Mouse (Mus musculus): ENCODE measurements around the gene Ahrr. TPM values are rescaled to one million over a fixed set of nuclear protein-coding genes. Genes with fewer than 3 reads are reported as not detected.

Gene Ahrr
- polyA plus RNA-seq, 1 experiment = 1.0 TPM

DNA sequence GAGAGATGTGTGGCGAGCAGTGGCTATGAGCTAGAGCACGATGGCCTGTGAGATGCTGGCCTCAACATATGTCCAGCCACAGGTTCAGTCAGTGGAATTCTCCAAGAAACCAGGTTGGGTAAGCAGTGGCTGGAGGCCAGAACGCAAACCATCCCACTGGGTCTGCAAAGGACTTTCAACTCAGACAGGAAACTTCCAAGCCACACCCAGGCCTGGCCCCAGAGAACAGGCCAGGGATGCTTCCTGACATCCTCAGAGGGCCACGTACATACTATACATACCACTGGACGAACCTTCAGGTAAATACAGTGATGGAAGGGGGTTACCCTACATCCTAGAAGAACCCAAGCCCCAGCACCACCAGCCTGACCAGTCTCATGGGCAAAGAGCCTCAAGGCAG lies 2.5 kb downstream of the Ahrr start:
- no peaks in the 10 kb centered on the region for H3K4me1 ChIP-seq (ENCODE audit: control insufficient read depth, insufficient read depth, insufficient read length)
- H3K27me3 ChIP-seq (ENCODE audit: control insufficient read depth, insufficient read depth, low read length) = no peaks in the 10 kb centered on the region; the same call in 1 of the 2 replicates
- DNase-seq (ENCODE audit: low read depth in 1 of 2, low spot score in 2 of 2) = no peak
- 86% methylated on average over 5 of the region's 5 CpGs for WGBS
- no peak overlapping the region for H3K27ac ChIP-seq (ENCODE audit: insufficient read depth, low read length)
- H3K4me3 ChIP-seq (ENCODE audit: extremely low read depth, insufficient read depth, insufficient read length) = no peak overlapping the region
- TF ChIP-seq CTCF (IDR thresholded peaks at IDR 0.05; ENCODE audit: extremely low read depth, insufficient read depth, insufficient read length, insufficient replicate concordance) = no peak
- TF ChIP-seq POLR2A (IDR thresholded peaks at IDR 0.05; ENCODE audit: low read depth, low read length) = no peak
- no peaks in the 10 kb centered on the region for H3K36me3 ChIP-seq (ENCODE audit: control insufficient read depth, insufficient read depth, low read length)

DNA sequence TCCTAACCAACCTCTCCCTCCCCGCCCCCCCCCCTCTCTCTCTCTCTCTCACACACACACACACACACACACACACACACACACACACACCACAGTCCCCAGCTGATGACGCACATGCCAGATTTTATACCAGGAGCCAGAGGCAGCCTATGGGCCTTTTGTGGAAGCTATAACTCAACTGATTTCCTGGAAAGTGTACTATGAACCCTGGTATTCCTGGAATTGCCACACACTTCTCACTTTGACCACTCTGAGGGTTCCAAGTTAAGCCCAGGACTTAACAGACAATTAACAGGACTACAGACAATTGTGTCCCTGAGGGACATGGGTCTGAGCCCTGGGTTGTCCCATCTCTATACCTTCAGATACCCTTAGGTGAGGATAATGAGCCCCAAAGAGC lies 9.8 kb downstream of the Ahrr start:
- no peak for DNase-seq (ENCODE audit: low read depth in 1 of 2, low spot score in 2 of 2)
- Histone ChIP-seq H3K4me3 (ENCODE audit: extremely low read depth, insufficient read depth, insufficient read length) (no peak overlapping the region), H3K36me3 (ENCODE audit: control insufficient read depth, insufficient read depth, low read length) (no peaks in the 10 kb centered on the region), H3K27me3 (ENCODE audit: control insufficient read depth, insufficient read depth, low read length) (no peaks in the 10 kb centered on the region; the same call in 1 of the 2 replicates), H3K27ac (ENCODE audit: insufficient read depth, low read length) (no peak overlapping the region), H3K4me1 (ENCODE audit: control insufficient read depth, insufficient read depth, insufficient read length) (no peaks in the 10 kb centered on the region)
- WGBS = 67% methylated on average over 1 of the region's 2 CpGs
- TF ChIP-seq POLR2A (IDR thresholded peaks at IDR 0.05; ENCODE audit: low read depth, low read length) = no peak
- no peak for TF ChIP-seq CTCF (IDR thresholded peaks at IDR 0.05; ENCODE audit: extremely low read depth, insufficient read depth, insufficient read length, insufficient replicate concordance)

DNA sequence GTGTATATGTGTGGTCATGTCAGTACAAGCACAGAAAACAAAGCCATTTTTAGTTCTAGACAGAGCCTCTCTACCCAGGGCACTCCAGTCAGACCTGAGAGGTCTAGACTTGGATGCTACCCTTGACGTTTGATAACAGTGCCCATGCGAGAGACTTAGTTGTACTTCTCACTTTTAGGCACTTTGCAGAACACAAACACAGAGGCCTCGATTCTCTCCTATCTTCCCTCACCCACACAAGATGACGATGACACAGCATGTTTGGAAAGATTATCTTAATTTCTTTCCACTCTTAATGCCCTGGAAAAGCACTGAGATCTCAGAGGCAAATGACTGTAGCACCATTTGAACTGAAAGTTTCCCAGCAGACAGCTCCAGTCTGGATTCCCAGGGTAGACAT lies 16.4 kb downstream of the Ahrr start:
- no peaks in the 10 kb centered on the region for H3K36me3 ChIP-seq (ENCODE audit: control insufficient read depth, insufficient read depth, low read length)
- H3K27ac ChIP-seq (ENCODE audit: insufficient read depth, low read length) = no peak overlapping the region
- no peaks in the 10 kb centered on the region for H3K27me3 ChIP-seq (ENCODE audit: control insufficient read depth, insufficient read depth, low read length)
- no peak for TF ChIP-seq CTCF (IDR thresholded peaks at IDR 0.05; ENCODE audit: extremely low read depth, insufficient read depth, insufficient read length, insufficient replicate concordance)
- no peak for TF ChIP-seq POLR2A (IDR thresholded peaks at IDR 0.05; ENCODE audit: low read depth, low read length)
- no peak overlapping the region for H3K4me3 ChIP-seq (ENCODE audit: extremely low read depth, insufficient read depth, insufficient read length)
- no peaks in the 10 kb centered on the region for H3K4me1 ChIP-seq (ENCODE audit: control insufficient read depth, insufficient read depth, insufficient read length)
- no peak for DNase-seq (ENCODE audit: low read depth in 1 of 2, low spot score in 2 of 2)
- 56% methylated on average over 4 of the region's 4 CpGs for WGBS

DNA sequence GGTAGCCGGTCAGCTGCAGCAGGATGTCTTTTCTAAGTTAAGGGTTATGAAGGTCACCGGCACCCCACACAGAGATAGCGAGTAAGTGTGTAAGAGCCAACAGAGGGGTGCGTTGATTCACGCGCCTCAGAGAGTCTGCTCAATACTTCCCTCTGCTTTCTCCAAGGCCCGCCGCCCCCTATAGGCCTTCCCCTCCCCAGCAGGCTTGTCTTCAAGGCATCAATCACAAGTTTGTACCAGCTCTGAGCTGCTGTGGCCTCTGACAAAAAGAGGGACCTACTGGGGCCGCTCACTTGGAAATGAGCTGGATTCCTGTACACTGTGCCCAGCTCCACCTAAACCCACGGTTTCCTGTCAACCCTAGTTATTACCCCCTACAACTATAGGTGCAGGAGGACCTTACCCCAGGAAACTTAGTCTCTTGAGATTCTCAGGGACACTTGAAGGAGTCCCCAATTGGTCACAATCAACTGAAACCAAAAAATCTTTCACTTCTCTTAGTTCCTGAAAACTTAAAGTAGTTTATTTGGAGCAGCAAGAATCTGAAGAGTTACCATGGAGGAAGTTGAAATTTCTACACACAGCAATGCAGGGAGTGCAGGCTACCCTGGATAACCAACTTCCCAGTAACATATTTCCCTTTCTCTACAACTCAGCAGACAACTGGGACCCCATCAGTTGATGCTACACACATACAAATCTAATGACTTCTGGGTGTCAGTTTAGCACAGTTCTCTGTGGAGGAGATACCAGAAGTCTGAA lies 31.7 kb downstream of the Ahrr start:
- DNase-seq (ENCODE audit: low read depth in 1 of 2, low spot score in 2 of 2) = peak; percentile 5 to 42
- Histone ChIP-seq H3K27ac (ENCODE audit: insufficient read depth, low read length) (peak overlapping the region; percentile 7), H3K4me1 (ENCODE audit: control insufficient read depth, insufficient read depth, insufficient read length) (peaks cover 5% of the 10 kb centered on the region; the same call in 1 of the 2 replicates), H3K4me3 (ENCODE audit: extremely low read depth, insufficient read depth, insufficient read length) (peak overlapping the region; percentile 39; the same call in 1 of the 2 replicates), H3K36me3 (ENCODE audit: control insufficient read depth, insufficient read depth, low read length) (no peaks in the 10 kb centered on the region), H3K27me3 (ENCODE audit: control insufficient read depth, insufficient read depth, low read length) (no peaks in the 10 kb centered on the region)
- WGBS = 2% methylated on average over 10 of the region's 10 CpGs
- TF ChIP-seq CTCF (IDR thresholded peaks at IDR 0.05; ENCODE audit: extremely low read depth, insufficient read depth, insufficient read length, insufficient replicate concordance) (no peak), POLR2A (IDR thresholded peaks at IDR 0.05; ENCODE audit: low read depth, low read length) (no peak)

DNA sequence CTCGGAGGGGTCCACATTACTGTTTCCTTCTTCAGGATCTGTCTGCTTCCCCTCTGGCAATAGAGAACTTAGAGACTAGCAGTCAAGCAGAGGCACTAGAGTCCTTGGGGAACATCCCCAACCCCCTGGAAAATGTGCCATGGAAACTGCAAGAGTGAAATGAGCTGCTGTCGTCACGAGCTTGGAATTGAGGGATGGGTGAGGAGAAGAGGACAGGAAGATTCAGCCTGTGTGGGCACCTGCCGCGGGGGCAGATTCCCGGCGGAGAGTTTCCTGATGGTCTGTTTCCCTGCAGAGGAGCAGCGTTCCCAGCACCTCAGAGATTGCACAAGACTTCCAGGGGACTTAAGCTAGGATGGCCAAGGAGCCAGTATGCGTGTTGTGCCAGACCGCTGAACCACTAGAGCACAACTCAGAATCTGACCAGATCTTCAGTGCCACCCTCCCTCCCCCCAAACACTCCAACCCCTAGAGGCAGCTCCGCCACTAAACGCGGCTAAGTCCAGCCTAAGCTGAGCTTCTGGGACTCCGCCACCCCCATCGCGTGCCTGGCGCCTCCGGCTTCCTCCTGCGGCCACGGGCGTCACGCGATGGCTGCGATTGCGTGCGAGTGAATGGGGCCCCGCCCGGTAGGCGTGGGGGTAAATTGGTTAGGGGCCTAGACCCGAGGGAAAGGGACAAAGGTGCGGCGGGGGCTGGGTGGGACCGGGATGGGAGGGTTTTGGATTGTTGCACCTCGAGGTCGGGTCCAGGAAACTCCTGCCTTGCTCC lies 32.5 kb downstream of the Ahrr start:
- Histone ChIP-seq H3K27ac (ENCODE audit: insufficient read depth, low read length) (peak overlapping the region; percentile 9), H3K4me3 (ENCODE audit: extremely low read depth, insufficient read depth, insufficient read length) (peak overlapping the region; percentile 39; the same call in 1 of the 2 replicates), H3K36me3 (ENCODE audit: control insufficient read depth, insufficient read depth, low read length) (no peaks in the 10 kb centered on the region), H3K27me3 (ENCODE audit: control insufficient read depth, insufficient read depth, low read length) (no peaks in the 10 kb centered on the region), H3K4me1 (ENCODE audit: control insufficient read depth, insufficient read depth, insufficient read length) (peaks cover 5% of the 10 kb centered on the region; the same call in 1 of the 2 replicates)
- 10% methylated on average over 35 of the region's 35 CpGs for WGBS
- peak in 1 of 2 experiments; percentile 40 for DNase-seq (ENCODE audit: low read depth in 1 of 2, low spot score in 2 of 2)
- TF ChIP-seq POLR2A (IDR thresholded peaks at IDR 0.05; ENCODE audit: low read depth, low read length) (no peak), CTCF (IDR thresholded peaks at IDR 0.05; ENCODE audit: extremely low read depth, insufficient read depth, insufficient read length, insufficient replicate concordance) (no peak)

DNA sequence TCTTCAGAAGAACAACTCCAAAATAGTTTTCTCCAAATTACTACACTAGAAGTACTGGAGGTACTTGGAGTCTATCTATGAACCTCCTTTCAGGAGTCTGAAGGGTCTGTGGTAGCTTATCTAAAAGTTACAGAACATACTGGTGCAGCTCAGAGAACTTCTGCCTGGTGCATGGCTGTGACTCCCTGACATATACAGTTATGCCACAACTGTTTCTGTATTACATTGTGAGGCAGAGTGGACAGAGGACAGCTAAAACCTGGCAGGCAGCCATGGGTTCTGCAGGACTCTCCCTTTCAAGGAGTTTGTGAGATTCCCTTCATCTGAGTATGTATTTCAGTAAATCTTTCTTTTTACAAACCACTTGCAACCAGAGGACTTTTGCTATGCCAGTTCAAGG lies 45.6 kb downstream of the Ahrr start:
- no peaks in the 10 kb centered on the region for H3K36me3 ChIP-seq (ENCODE audit: control insufficient read depth, insufficient read depth, low read length)
- no peak for DNase-seq (ENCODE audit: low read depth in 1 of 2, low spot score in 2 of 2)
- TF ChIP-seq CTCF (IDR thresholded peaks at IDR 0.05; ENCODE audit: extremely low read depth, insufficient read depth, insufficient read length, insufficient replicate concordance) (no peak), POLR2A (IDR thresholded peaks at IDR 0.05; ENCODE audit: low read depth, low read length) (no peak)
- H3K27me3 ChIP-seq (ENCODE audit: control insufficient read depth, insufficient read depth, low read length) = no peaks in the 10 kb centered on the region
- H3K27ac ChIP-seq (ENCODE audit: insufficient read depth, low read length) = no peak overlapping the region
- no peak overlapping the region for H3K4me3 ChIP-seq (ENCODE audit: extremely low read depth, insufficient read depth, insufficient read length)
- H3K4me1 ChIP-seq (ENCODE audit: control insufficient read depth, insufficient read depth, insufficient read length) = no peaks in the 10 kb centered on the region

DNA sequence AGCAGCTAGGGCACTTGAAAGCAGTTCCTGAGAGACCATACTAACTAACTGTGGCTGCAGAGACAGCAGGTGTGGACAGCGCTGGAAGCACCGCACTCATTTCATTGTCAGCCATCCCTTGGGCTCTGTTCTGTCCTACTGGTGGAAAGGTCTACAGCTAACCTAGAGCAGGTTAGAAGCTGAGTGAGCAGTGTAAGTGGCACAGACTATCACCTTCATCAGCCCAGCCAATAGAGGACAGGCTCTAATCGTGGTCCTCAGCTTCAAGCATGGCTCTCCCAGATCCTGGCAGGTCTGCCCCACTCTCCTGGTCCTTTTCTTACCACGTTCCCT lies 46.3 kb downstream of the Ahrr start:
- TF ChIP-seq POLR2A (IDR thresholded peaks at IDR 0.05; ENCODE audit: low read depth, low read length) (no peak), CTCF (IDR thresholded peaks at IDR 0.05; ENCODE audit: extremely low read depth, insufficient read depth, insufficient read length, insufficient replicate concordance) (no peak)
- 74% methylated on average over 4 of the region's 4 CpGs for WGBS
- H3K4me3 ChIP-seq (ENCODE audit: extremely low read depth, insufficient read depth, insufficient read length) = no peak overlapping the region
- no peaks in the 10 kb centered on the region for H3K4me1 ChIP-seq (ENCODE audit: control insufficient read depth, insufficient read depth, insufficient read length)
- DNase-seq (ENCODE audit: low read depth in 1 of 2, low spot score in 2 of 2) = no peak
- no peaks in the 10 kb centered on the region for H3K27me3 ChIP-seq (ENCODE audit: control insufficient read depth, insufficient read depth, low read length)
- H3K36me3 ChIP-seq (ENCODE audit: control insufficient read depth, insufficient read depth, low read length) = no peaks in the 10 kb centered on the region
- no peak overlapping the region for H3K27ac ChIP-seq (ENCODE audit: insufficient read depth, low read length)

All from spleen, adult 2 months (tissue).